In the genomic region with DNA sequence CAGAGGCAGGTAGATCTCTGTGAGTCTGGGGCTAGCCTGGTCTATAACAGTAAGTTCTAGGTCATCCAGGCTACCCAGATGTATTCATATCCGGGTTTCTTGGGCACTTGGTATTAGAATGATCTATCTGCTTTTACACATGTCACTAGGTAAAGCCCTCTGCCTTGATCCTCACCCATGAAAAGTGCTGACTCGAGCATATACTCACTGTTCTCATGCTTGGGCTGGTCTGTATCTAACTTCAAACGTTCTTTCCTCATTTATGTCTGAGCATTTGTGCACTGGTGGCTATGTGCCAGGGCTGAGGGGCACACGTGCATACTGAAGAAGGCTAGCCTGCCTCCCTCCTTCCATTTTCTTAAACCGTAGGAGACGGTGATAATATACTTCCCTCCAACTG, we compare ENCODE assay signal across 19 mouse cellular contexts.
"Had no signal": no experiment of that assay in that cellular context is flagged by ENCODE, and none has a peak within 500 bp of the region (broad histone marks: within the 10 kb centered on the region; RNA-seq: fewer than 3 reads in every experiment).

No protein-coding gene starts in this region.

- H3K4me1 ChIP-seq: liver, embryonic 15.5 days; lung, embryonic 15.5 days; midbrain, embryonic 12.5 days; neural tube, embryonic 12.5 days; stomach, embryonic 15.5 days had no signal

- H3K4me2 ChIP-seq: liver, embryonic 15.5 days; lung, embryonic 15.5 days; midbrain, embryonic 12.5 days; neural tube, embryonic 12.5 days; stomach, embryonic 15.5 days had no signal

- ATAC-seq: liver, postnatal 0 days; lung, postnatal 0 days; midbrain, embryonic 16.5 days had no signal

- H3K27me3 ChIP-seq: liver, embryonic 15.5 days; lung, embryonic 15.5 days; megakaryocyte, embryonic 14.5 days; midbrain, embryonic 12.5 days; neural tube, embryonic 12.5 days; stomach, embryonic 15.5 days had no signal

- H3K9me3 ChIP-seq: liver, embryonic 15.5 days; lung, embryonic 15.5 days; megakaryocyte, embryonic 14.5 days; midbrain, embryonic 12.5 days; neural tube, embryonic 12.5 days; stomach, embryonic 15.5 days had no signal

- H3K27ac ChIP-seq: liver, embryonic 15.5 days; lung, embryonic 15.5 days; macrophage; midbrain, embryonic 12.5 days; neural tube, embryonic 12.5 days; stomach, embryonic 15.5 days; stomach, postnatal 0 days had no signal

- H3K9ac ChIP-seq: liver, embryonic 15.5 days; liver, postnatal 0 days; lung, embryonic 15.5 days; midbrain, embryonic 12.5 days; neural tube, embryonic 12.5 days; stomach, embryonic 15.5 days had no signal

- H3K36me3 ChIP-seq: liver, embryonic 15.5 days; lung, embryonic 15.5 days; midbrain, embryonic 12.5 days; neural tube, embryonic 12.5 days; stomach, embryonic 15.5 days had no signal

- DNase-seq: liver, postnatal 0 days; lung, adult 2 months; lung, postnatal 14 days; lung, postnatal 36 days; midbrain, embryonic 14.5 days; right cerebral cortex, postnatal 14 days; thymus, adult 2 months; thymus, postnatal 25 days; thymus, postnatal 4 days had no signal

- H3K4me3 ChIP-seq: liver, embryonic 15.5 days; lung, embryonic 15.5 days; megakaryocyte, embryonic 14.5 days; midbrain, embryonic 12.5 days; neural tube, embryonic 12.5 days; stomach, embryonic 15.5 days had no signal
